Mouse (Mus musculus): Measurements from ENCODE around the gene Nrip2. TPM values are rescaled to one million over a fixed set of nuclear protein-coding genes. Genes with fewer than 3 reads are reported as not detected.

Nrip2 gene
- polyA plus RNA-seq (2015; fragmentation: Nextera tagmentation; extraction: Ambion mirVana), result 12.0 and 16.8 TPM in 2 replicates

GRCm38 (mm10) chr6:128398996-128399395 lies at the start of gene Nrip2:
Gene Nrip2, plus strand, starts transcription at chr6:128399296.

GRCm38 (mm10) chr6:128355726-128356416 lies 43.2 kb upstream of the Nrip2 start, which contains the start of gene Tulp3:
Gene Tulp3, minus strand, starts transcription at chr6:128355851.

GRCm38 (mm10) chr6:128362381-128363006 lies 36.6 kb upstream of the Nrip2 start, which contains the start of the genes Rhno1 and Foxm1:
Gene Rhno1, minus strand, starts transcription at chr6:128362911.
Gene Foxm1, plus strand, starts transcription at chr6:128362967.

GRCm38 (mm10) chr6:128375192-128375591 lies 23.9 kb upstream of the Nrip2 start, which contains the start of the genes Tex52 and Gm44596:
Gene Tex52, plus strand, starts transcription at chr6:128375456.
Gene Gm44596, plus strand, starts transcription at chr6:128375503.

GRCm38 (mm10) chr6:128424269-128425019 lies 25.3 kb downstream of the Nrip2 start, which contains the start of gene Itfg2:
Gene Itfg2, minus strand, starts transcription at chr6:128424931.

DNA sequence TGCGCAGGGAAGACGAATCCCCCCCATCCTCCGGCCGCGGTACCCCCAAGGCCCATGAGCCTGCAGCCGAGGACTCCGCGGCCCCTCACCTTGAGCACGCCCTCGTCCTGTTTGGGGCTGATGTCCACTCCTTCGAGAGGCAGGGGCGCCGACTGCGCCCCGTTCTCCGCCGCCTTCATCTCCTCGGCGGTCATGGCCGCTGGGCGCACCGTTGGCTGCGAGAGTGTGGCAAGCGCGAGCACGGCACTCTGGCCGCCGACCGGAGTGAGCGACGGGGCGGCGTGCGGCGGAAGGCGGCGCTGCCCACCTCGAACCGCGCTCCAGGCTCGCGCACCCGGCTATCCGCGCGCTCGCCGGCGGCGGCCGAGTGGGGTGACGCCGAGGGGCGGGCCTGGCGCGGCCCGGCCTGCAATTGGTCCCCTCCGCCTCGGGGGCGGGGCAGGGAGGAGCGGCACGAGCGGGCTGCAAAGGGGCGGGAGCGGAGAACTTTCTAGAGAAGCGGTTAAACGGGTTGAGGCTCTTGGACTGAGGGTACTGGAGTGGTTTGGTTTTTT lies 39.3 kb downstream of the Nrip2 start, which contains the start of gene Fkbp4:
Gene Fkbp4 (minus strand): TSS at position 361 of the 554 bp plus-strand sequence.

Other genes starting within 250 kb of the Nrip2 start
- 0.64 and 0.74 TPM in 2 replicates for gene Tead4, start 98.5 kb upstream of the Nrip2 start, polyA plus RNA-seq (2015; fragmentation: Nextera tagmentation; extraction: Ambion mirVana)
- gene Tulp3, start 43.4 kb upstream of the Nrip2 start, polyA plus RNA-seq (2015; fragmentation: Nextera tagmentation; extraction: Ambion mirVana), result 17.0 and 20.1 TPM in 2 replicates
- 48.6 and 51.2 TPM in 2 replicates for gene Rhno1, start 36.4 kb upstream of the Nrip2 start, polyA plus RNA-seq (2015; fragmentation: Nextera tagmentation; extraction: Ambion mirVana)
- gene Foxm1, start 36.3 kb upstream of the Nrip2 start, polyA plus RNA-seq (2015; fragmentation: Nextera tagmentation; extraction: Ambion mirVana), result 3.3 and 3.7 TPM in 2 replicates
- 0.47 and 0.85 TPM in 2 replicates for gene Tex52, start 23.8 kb upstream of the Nrip2 start, polyA plus RNA-seq (2015; fragmentation: Nextera tagmentation; extraction: Ambion mirVana)
- not detected in 2 replicates for gene Gm44596, start 23.8 kb upstream of the Nrip2 start, polyA plus RNA-seq (2015; fragmentation: Nextera tagmentation; extraction: Ambion mirVana)
- 30.7 and 35.2 TPM in 2 replicates for gene Itfg2, start 25.6 kb downstream of the Nrip2 start, polyA plus RNA-seq (2015; fragmentation: Nextera tagmentation; extraction: Ambion mirVana)
- 209 and 224 TPM in 2 replicates for gene Fkbp4, start 39.4 kb downstream of the Nrip2 start, polyA plus RNA-seq (2015; fragmentation: Nextera tagmentation; extraction: Ambion mirVana)
- 0.30 and 0.57 TPM in 2 replicates for gene Pzp, start 127.4 kb downstream of the Nrip2 start, polyA plus RNA-seq (2015; fragmentation: Nextera tagmentation; extraction: Ambion mirVana)
- gene A2ml1, start 182.3 kb downstream of the Nrip2 start, polyA plus RNA-seq (2015; fragmentation: Nextera tagmentation; extraction: Ambion mirVana), result 13.2 and 17.3 TPM in 2 replicates
- gene Klrb1a, start 224.2 kb downstream of the Nrip2 start, polyA plus RNA-seq (2015; fragmentation: Nextera tagmentation; extraction: Ambion mirVana), result 0.21 and 0.38 TPM in 2 replicates

Measured in neural tube, postnatal 0 days (tissue).